Mouse (Mus musculus) intestine, embryonic 15.5 days (tissue): ENCODE data around the gene Scaf1. TPM values are rescaled to one million over a fixed set of nuclear protein-coding genes. Genes with fewer than 3 reads are reported as not detected.

Experiments
- ATAC-seq: fragments of 200-750 bp; cut with Nextera tagmentation; 2 replicates; pipeline ENCODE4 v1.8.0; 2017; ENCODE audit warnings: moderate TSS enrichment, moderate library complexity
- H3K27ac ChIP-seq: fragments of 300-500 bp; sonication (generic); 2 replicates; pipeline ENCODE4 v1.5.1; 2015; ENCODE audit warnings: mild to moderate bottlenecking, inconsistent platforms
- H3K27me3 ChIP-seq: fragments of 300-500 bp; sonication (generic); replicated peaks from 2 replicates; pipeline ENCODE4 v1.6.1; 2015; ENCODE audit warnings: inconsistent platforms
- H3K36me3 ChIP-seq: fragments of 300-500 bp; sonication (generic); 2 replicates; pipeline ENCODE4 v1.6.1; 2015; ENCODE audit warnings: inconsistent platforms
- H3K4me1 ChIP-seq: fragments of 300-500 bp; sonication (generic); replicated peaks from 2 replicates; pipeline ENCODE4 v1.6.1; 2015; ENCODE audit warnings: inconsistent platforms
- H3K4me2 ChIP-seq: fragments of 300-500 bp; sonication (generic); replicated peaks from 2 replicates; pipeline ENCODE4 v1.6.1; 2015; ENCODE audit warnings: mild to moderate bottlenecking, inconsistent platforms
- H3K4me3 ChIP-seq: fragments of 300-500 bp; sonication (generic); replicated peaks from 2 replicates; pipeline ENCODE4 v1.5.1; 2015; ENCODE audit warnings: inconsistent platforms
- H3K9ac ChIP-seq: fragments of 300-500 bp; sonication (generic); 2 replicates; pipeline ENCODE4 v1.6.1; 2015; ENCODE audit warnings: inconsistent platforms
- H3K9me3 ChIP-seq: fragments of 300-500 bp; sonication (generic); 2 replicates; pipeline ENCODE4 v1.6.1; 2016; ENCODE audit warnings: inconsistent platforms
- WGBS: fragments of 180-500 bp; shearing (Covaris S2); methylation state at CpG from one replicate; pipeline ENCODE4 v1.1.7; 2015; 5-methylcytosine and 5-hydroxymethylcytosine counted together
- polyA plus RNA-seq: library from polyadenylated mRNA; unstranded; fragments of >200 nt; fragmentation: Nextera tagmentation; extraction: Ambion mirVana; gene quantifications from 2 replicates; pipeline ENCODE4 v1.2.1, GENCODE M21; 2015

Scaf1 gene
- polyA plus RNA-seq, 1 experiment from 2014 or later: 32.0 TPM

- WGBS: 46% methylated on average over 5 of the region's 5 CpGs
- Histone ChIP-seq H3K27ac (no peak overlapping the region), H3K36me3 (no peaks in the 10 kb centered on the region), H3K4me3 (no peak overlapping the region), H3K4me1 (peaks cover 13% of the 10 kb centered on the region; the same call in 1 of the 2 replicates), H3K9ac (no peak overlapping the region), H3K27me3 (peaks cover 6% of the 10 kb centered on the region; the same call in 1 of the 2 replicates), H3K9me3 (no peaks in the 10 kb centered on the region), H3K4me2 (no peak overlapping the region)
- ATAC-seq: no peak
Observed at GRCm38 (mm10) chr7:44955628-44956027, 60.5 kb downstream of the Scaf1 start.

- Histone ChIP-seq H3K27me3 (peaks cover 14% of the 10 kb centered on the region), H3K4me1 (peaks cover 13% of the 10 kb centered on the region; the same call in 1 of the 2 replicates), H3K4me3 (no peak overlapping the region), H3K9ac (no peak overlapping the region), H3K27ac (no peak overlapping the region), H3K4me2 (no peak overlapping the region), H3K9me3 (no peaks in the 10 kb centered on the region), H3K36me3 (no peaks in the 10 kb centered on the region)
- WGBS: 81% methylated on average over 12 of the region's 12 CpGs
- no peak for ATAC-seq
Observed at GRCm38 (mm10) chr7:44954091-44954885, 61.9 kb downstream of the Scaf1 start.

GRCm38 (mm10) chr7:44953561-44953960, 62.6 kb downstream of the Scaf1 start:
- 69% methylated on average over 14 of the region's 14 CpGs for WGBS
- H3K36me3 ChIP-seq: no peaks in the 10 kb centered on the region
- H3K27ac ChIP-seq: no peak overlapping the region
- no peak for ATAC-seq
- no peak overlapping the region for H3K9ac ChIP-seq
- H3K4me2 ChIP-seq: no peak overlapping the region
- no peaks in the 10 kb centered on the region for H3K9me3 ChIP-seq
- peaks cover 13% of the 10 kb centered on the region; the same call in 1 of the 2 replicates for H3K4me1 ChIP-seq
- no peak overlapping the region for H3K4me3 ChIP-seq
- H3K27me3 ChIP-seq: peaks cover 14% of the 10 kb centered on the region

Other genes starting within 250 kb of the Scaf1 start
- gene Nup62, start 200.3 kb downstream of the Scaf1 start, polyA plus RNA-seq: 87.4 and 89.2 TPM in 2 replicates
- gene Il4i1, start 200.0 kb downstream of the Scaf1 start, polyA plus RNA-seq: 0.78 and 1.5 TPM in 2 replicates
- gene Atf5, start 199.7 kb downstream of the Scaf1 start, polyA plus RNA-seq: 6.2 and 6.6 TPM in 2 replicates
- 112 and 116 TPM in 2 replicates for gene Akt1s1, start 167.4 kb downstream of the Scaf1 start, polyA plus RNA-seq
- 71.0 and 71.3 TPM in 2 replicates for gene Tbc1d17, start 167.3 kb downstream of the Scaf1 start, polyA plus RNA-seq
- 25.9 and 29.0 TPM in 2 replicates for gene Pnkp, start 159.2 kb downstream of the Scaf1 start, polyA plus RNA-seq
- 239 and 253 TPM in 2 replicates for gene Ptov1, start 146.6 kb downstream of the Scaf1 start, polyA plus RNA-seq
- gene Med25, start 123.7 kb downstream of the Scaf1 start, polyA plus RNA-seq: 88.2 and 91.8 TPM in 2 replicates
- 17.0 and 18.8 TPM in 2 replicates for gene Fuz, start 120.3 kb downstream of the Scaf1 start, polyA plus RNA-seq
- 60.1 and 65.0 TPM in 2 replicates for gene Ap2a1, start 86.9 kb downstream of the Scaf1 start, polyA plus RNA-seq
- 0.14 TPM in 1 of 2 replicates, not detected in the other for gene Tsks, start 73.2 kb downstream of the Scaf1 start, polyA plus RNA-seq
- 16.1 and 16.5 TPM in 2 replicates for gene Cpt1c, start 41.5 kb downstream of the Scaf1 start, polyA plus RNA-seq
- gene Prmt1, start 29.8 kb downstream of the Scaf1 start, polyA plus RNA-seq: 449 and 456 TPM in 2 replicates
- gene Irf3, start 18.7 kb downstream of the Scaf1 start, polyA plus RNA-seq: 89.9 and 99.6 TPM in 2 replicates
- 37.3 and 43.6 TPM in 2 replicates for gene Bcl2l12, start 17.7 kb downstream of the Scaf1 start, polyA plus RNA-seq
- 57.6 and 61.0 TPM in 2 replicates for gene Rras, start 1.6 kb upstream of the Scaf1 start, polyA plus RNA-seq
- gene Prr12, start 36.5 kb upstream of the Scaf1 start, polyA plus RNA-seq: 7.1 and 8.7 TPM in 2 replicates
- 49.5 and 50.5 TPM in 2 replicates for gene Nosip, start 46.1 kb upstream of the Scaf1 start, polyA plus RNA-seq
- 29.2 and 29.5 TPM in 2 replicates for gene Prrg2, start 46.3 kb upstream of the Scaf1 start, polyA plus RNA-seq
- gene Rcn3, start 75.9 kb upstream of the Scaf1 start, polyA plus RNA-seq: 265 and 267 TPM in 2 replicates
- 153 and 168 TPM in 2 replicates for gene Fcgrt, start 87.5 kb upstream of the Scaf1 start, polyA plus RNA-seq
- gene Rps11, start 108.1 kb upstream of the Scaf1 start, polyA plus RNA-seq: 1,711 TPM in 2 replicates
- gene Rpl13a, start 112.4 kb upstream of the Scaf1 start, polyA plus RNA-seq: 1,301 and 1,445 TPM in 2 replicates
- 0.24 and 0.28 TPM in 2 replicates for gene Gm45713, start 119.9 kb upstream of the Scaf1 start, polyA plus RNA-seq
- 1.8 and 2.0 TPM in 2 replicates for gene Flt3l, start 120.1 kb upstream of the Scaf1 start, polyA plus RNA-seq
- 94.1 and 98.9 TPM in 2 replicates for gene Pih1d1, start 137.9 kb upstream of the Scaf1 start, polyA plus RNA-seq
- 79.0 and 87.3 TPM in 2 replicates for gene Aldh16a1, start 138.2 kb upstream of the Scaf1 start, polyA plus RNA-seq
- 0.13 and 0.15 TPM in 2 replicates for gene Slc17a7, start 147.6 kb upstream of the Scaf1 start, polyA plus RNA-seq
- gene Gfy, start 163.2 kb upstream of the Scaf1 start, polyA plus RNA-seq: not detected in 2 replicates
- not detected in 2 replicates for gene Pth2, start 164.6 kb upstream of the Scaf1 start, polyA plus RNA-seq
- gene Ccdc155, start 188.5 kb upstream of the Scaf1 start, polyA plus RNA-seq: 0.61 and 0.69 TPM in 2 replicates
- 1.0 and 1.1 TPM in 2 replicates for gene Dkkl1, start 195.8 kb upstream of the Scaf1 start, polyA plus RNA-seq
- gene Tead2, start 199.4 kb upstream of the Scaf1 start, polyA plus RNA-seq: 93.2 and 97.0 TPM in 2 replicates
- gene Cd37, start 222.8 kb upstream of the Scaf1 start, polyA plus RNA-seq: 3.5 and 3.6 TPM in 2 replicates
- gene Slc6a16, start 224.7 kb upstream of the Scaf1 start, polyA plus RNA-seq: not detected in 2 replicates